Mouse (Mus musculus) stomach, embryonic 14.5 days (tissue): ENCODE results near the gene Eri3. TPM values are rescaled to one million over a fixed set of nuclear protein-coding genes. Genes with fewer than 3 reads are reported as not detected.

Experiments used
- ATAC-seq: fragments of 200-750 bp; cut with Nextera tagmentation; 2 replicates; pipeline ENCODE4 v1.8.0; 2017; ENCODE audit warnings: low read depth, moderate TSS enrichment; ENCODE audit not compliant: insufficient number of reproducible peaks, insufficient read depth, low FRiP score
- H3K27ac ChIP-seq: fragments of 300-500 bp; sonication (generic); 2 replicates; pipeline ENCODE4 v1.5.1; 2014; ENCODE audit warnings: mild to moderate bottlenecking, low read length, moderate library complexity, mixed read lengths
- H3K27me3 ChIP-seq: fragments of 300-500 bp; sonication (generic); 2 replicates; pipeline ENCODE4 v1.6.1; 2014; ENCODE audit warnings: low read length, control low read depth, mixed read lengths; ENCODE audit not compliant: control insufficient read depth, insufficient read depth
- H3K36me3 ChIP-seq: fragments of 300-500 bp; sonication (generic); 2 replicates; pipeline ENCODE4 v1.6.1; 2014; ENCODE audit warnings: mild to moderate bottlenecking, control low read depth, low read length, moderate library complexity, mixed read lengths; ENCODE audit not compliant: control insufficient read depth, insufficient read depth
- H3K4me1 ChIP-seq: fragments of 300-500 bp; sonication (generic); 2 replicates; pipeline ENCODE4 v1.6.1; 2014; ENCODE audit warnings: low read length, control low read depth, mixed read lengths; ENCODE audit not compliant: control insufficient read depth, insufficient read depth
- H3K4me2 ChIP-seq: fragments of 300-500 bp; sonication (generic); replicated peaks from 2 replicates; pipeline ENCODE4 v1.6.1; 2014; ENCODE audit warnings: low read depth, low read length, control low read depth
- H3K4me3 ChIP-seq: fragments of 300-500 bp; sonication (generic); 2 replicates; pipeline ENCODE4 v1.5.1; 2014; ENCODE audit warnings: low read depth, low read length, control low read depth
- H3K9ac ChIP-seq: fragments of 300-500 bp; sonication (generic); replicated peaks from 2 replicates; pipeline ENCODE4 v1.6.1; 2014; ENCODE audit warnings: low read depth, mild to moderate bottlenecking, control low read depth, low read length, moderate library complexity, mixed read lengths
- H3K9me3 ChIP-seq: fragments of 300-500 bp; sonication (generic); 2 replicates; pipeline ENCODE4 v1.6.1; 2016; ENCODE audit warnings: low read depth, low read length, control low read depth; ENCODE audit not compliant: control insufficient read depth
- WGBS: fragments of 180-500 bp; shearing (Covaris S2); extraction: QIAGEN DNeasy Blood & Tissue Kit; methylation state at CpG from one replicate; pipeline ENCODE4 v1.1.7; 2014; 5-methylcytosine and 5-hydroxymethylcytosine counted together
- polyA plus RNA-seq: library from polyadenylated mRNA; unstranded; fragments of >200 nt; fragmentation: Nextera tagmentation; extraction: Ambion mirVana; gene quantifications from 2 replicates; pipeline ENCODE4 v1.2.1, GENCODE M21; 2014

Eri3 gene
- polyA plus RNA-seq, result 143 and 176 TPM in 2 replicates

DNA sequence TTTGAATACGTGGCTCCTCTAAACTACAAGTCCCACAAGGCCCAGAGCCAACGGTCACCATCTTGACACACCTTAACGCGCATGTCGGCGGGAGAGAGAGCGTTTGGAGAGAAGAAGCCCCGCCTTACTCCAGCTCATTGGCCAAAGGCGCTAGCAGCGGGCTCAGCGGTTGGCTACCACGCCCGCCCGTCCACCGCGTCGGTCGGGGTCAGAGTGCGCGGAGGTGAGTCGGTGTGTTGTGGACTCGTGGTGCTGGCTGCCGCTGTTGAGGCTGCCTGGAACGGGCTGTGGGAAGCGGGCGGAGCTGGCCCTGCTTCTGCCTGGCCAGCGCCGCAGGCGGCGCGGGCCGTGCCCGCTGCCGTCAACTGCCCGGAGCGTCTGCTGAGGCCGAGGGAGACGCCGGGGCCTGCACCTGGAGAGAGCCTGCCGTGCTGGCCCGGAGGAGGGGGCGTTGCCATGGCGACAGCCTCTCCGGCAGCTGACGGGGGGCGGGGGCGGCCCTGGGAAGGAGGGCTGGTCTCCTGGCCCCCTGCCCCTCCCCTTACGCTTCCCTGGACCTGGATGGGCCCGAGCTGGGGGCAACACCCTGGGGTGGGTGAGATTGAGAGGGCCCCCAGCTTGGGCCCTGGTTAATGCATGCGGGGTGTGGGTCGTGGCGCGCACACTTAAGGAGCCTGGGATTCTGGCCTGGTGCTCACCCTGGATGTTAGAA is at the start of gene Eri3:
Gene Eri3 (plus strand): TSS at position 226 of the 712 bp plus-strand sequence.
- WGBS, result under 1% methylated on average over 52 of the region's 53 CpGs
- Histone ChIP-seq H3K4me2 (peak within 1 kb of the TSS; percentile 75), H3K27ac (peak within 1 kb of the TSS; percentile 69; the same call in 1 of the 2 replicates), H3K4me1 (peaks cover 14% of the 10 kb centered on the region), H3K4me3 (peak within 1 kb of the TSS; percentile 73), H3K9me3 (no peaks in the 10 kb centered on the region), H3K36me3 (no peaks in the 10 kb centered on the region), H3K9ac (peak within 1 kb of the TSS; percentile 81), H3K27me3 (no peaks in the 10 kb centered on the region)
- ATAC-seq, result peak; percentile 99

DNA sequence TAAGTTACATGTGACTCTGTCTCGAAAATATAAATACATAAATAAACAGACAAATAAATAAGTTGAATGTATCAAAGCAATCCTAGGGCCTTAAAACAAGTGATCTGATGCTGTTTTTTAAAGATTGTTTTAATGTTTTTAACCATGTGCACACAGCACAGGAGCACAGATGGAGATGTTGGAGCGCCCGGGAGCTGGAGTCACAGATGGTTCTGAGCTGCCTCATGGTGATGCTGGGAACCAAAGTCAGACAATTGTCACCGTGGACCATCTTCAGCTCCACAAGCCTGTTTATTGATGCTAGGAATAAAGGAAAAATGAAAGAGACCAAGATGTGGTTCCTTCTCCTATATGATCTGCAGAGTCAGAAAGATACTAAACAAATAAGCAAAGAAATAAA is 31.9 kb upstream of the Eri3 start:
- Histone ChIP-seq H3K4me3 (no peak overlapping the region), H3K36me3 (no peaks in the 10 kb centered on the region), H3K9ac (no peak overlapping the region), H3K27me3 (no peaks in the 10 kb centered on the region), H3K4me2 (no peak overlapping the region), H3K9me3 (no peaks in the 10 kb centered on the region), H3K4me1 (no peaks in the 10 kb centered on the region), H3K27ac (no peak overlapping the region)
- 94% methylated on average over 4 of the region's 4 CpGs for WGBS
- ATAC-seq, result no peak

DNA sequence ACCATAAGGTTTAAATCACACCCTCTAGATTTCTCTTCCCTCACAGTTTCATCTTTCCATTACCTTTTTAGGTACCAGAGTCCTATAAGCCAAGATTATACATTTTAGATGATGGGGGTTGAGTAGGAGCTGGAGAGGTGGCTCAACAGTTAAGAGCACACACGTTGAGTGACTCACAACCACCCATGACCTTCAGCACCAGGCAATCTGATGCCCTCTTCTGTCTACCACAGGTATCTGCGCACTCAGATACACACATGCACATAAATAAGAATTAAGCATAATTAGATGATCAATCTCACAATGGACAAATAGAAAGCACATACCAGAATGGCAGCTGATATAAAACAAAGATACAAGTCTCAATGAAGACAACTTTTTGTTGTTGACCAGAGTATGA is 28.8 kb upstream of the Eri3 start:
- ATAC-seq, result no peak

DNA sequence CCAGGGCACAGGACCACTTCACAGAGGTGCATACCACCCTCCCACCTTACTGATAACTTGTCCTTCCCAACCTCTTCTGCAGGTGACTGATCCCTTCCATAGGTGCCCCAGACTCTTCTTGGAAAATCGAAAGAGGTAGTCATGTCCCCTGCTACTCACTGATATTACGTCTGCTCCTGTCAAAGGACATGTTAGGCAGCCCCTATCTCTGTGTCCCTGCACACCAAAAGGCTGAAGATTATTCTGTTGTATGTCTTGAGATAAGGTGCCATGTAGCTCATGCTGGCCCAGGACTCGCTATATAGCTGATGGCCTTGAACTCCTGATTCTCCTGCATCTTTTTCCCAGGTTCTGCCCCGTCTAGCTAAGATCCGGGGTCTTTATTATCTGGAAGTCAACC is 24.2 kb upstream of the Eri3 start:
- Histone ChIP-seq H3K4me3 (no peak overlapping the region), H3K27ac (no peak overlapping the region)
- ATAC-seq, result no peak

More for the DNA sequence above, 28.8 kb upstream of the Eri3 start:
- Histone ChIP-seq H3K4me1 (no peaks in the 10 kb centered on the region), H3K4me3 (no peak overlapping the region), H3K9ac (no peak overlapping the region), H3K9me3 (no peaks in the 10 kb centered on the region), H3K27me3 (no peaks in the 10 kb centered on the region), H3K27ac (no peak overlapping the region), H3K36me3 (no peaks in the 10 kb centered on the region), H3K4me2 (no peak overlapping the region)
- 72% methylated on average over 2 of the region's 2 CpGs for WGBS

DNA sequence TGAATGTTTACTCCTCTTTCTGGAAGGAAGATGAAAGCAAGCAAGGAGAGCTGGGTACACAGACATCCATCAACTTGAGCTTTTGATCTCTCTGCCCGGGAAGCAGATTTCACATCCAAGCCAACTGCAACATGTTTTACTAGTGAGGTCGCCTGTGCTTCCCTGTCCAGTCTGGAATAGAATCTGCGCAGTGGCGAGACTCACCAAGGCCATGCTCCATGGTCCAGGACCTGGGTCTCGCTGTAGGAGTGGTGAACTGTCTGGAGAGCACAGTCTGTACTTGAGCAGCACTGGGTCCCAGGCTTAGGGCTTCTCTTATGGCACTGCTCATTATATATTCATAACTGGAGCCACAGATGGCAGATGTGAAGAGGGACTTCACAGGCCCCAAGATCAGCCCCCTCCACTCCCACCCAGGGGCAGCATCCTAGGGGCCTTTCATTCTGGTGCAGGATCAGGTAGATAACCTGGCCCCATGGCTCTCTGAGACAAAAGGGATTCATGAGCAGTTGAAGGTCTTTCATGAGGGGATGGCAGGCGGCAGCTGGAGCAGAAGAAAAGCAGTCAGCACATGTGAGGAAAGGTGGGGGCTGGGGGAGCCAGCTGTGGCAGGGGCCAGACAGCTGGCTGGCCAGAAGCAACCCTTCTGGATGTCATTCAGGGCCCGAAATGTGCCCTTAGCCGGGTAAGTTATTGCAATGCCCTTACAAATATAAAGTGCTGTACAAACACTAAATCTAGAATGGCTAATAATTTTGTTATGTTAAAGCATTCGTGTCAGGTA is 22.9 kb upstream of the Eri3 start:
- Histone ChIP-seq H3K27me3 (no peaks in the 10 kb centered on the region), H3K4me2 (no peak overlapping the region), H3K27ac (no peak overlapping the region), H3K9ac (no peak overlapping the region), H3K4me3 (no peak overlapping the region), H3K9me3 (no peaks in the 10 kb centered on the region), H3K36me3 (no peaks in the 10 kb centered on the region), H3K4me1 (0 out of 2 replicates have a peak, but pooled peaks cover 3% of the 10 kb centered on the region)
- 47% methylated on average over 9 of the region's 9 CpGs for WGBS
- ATAC-seq, result no peak

More for the DNA sequence above, 24.2 kb upstream of the Eri3 start:
- 92% methylated on average over 5 of the region's 5 CpGs for WGBS
- H3K4me1 ChIP-seq, result 0 out of 2 replicates have a peak, but pooled peaks cover 3% of the 10 kb centered on the region
- no peak overlapping the region for H3K4me2 ChIP-seq
- no peaks in the 10 kb centered on the region for H3K9me3 ChIP-seq
- no peaks in the 10 kb centered on the region for H3K27me3 ChIP-seq
- H3K36me3 ChIP-seq, result no peaks in the 10 kb centered on the region
- H3K9ac ChIP-seq, result no peak overlapping the region

DNA sequence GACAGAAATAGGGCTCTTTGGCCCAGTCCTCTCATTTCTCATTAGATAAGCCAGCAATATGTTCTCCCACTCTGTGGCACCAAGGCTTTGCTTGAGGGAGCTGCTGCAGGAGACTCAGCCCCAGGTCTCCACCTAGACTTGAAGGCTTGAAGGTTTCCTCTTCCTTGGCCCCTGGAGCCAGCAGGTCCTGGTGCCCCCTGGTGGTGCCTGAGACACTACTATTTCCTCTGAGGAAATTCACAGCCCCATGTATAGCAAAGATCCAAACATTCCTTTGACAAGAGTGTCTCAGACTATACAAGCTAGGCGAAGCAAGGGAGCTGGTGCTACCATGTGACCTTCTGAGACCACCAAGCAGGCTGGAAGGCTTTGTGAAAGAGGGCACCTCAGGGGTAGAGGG is 22.2 kb upstream of the Eri3 start:
- H3K4me1 ChIP-seq, result 0 out of 2 replicates have a peak, but pooled peaks cover 3% of the 10 kb centered on the region
- ATAC-seq, result peak; percentile 58; the same call in 1 of the 2 replicates
- no peak overlapping the region for H3K9ac ChIP-seq
- H3K4me3 ChIP-seq, result no peak overlapping the region
- H3K9me3 ChIP-seq, result no peaks in the 10 kb centered on the region
- H3K27me3 ChIP-seq, result no peaks in the 10 kb centered on the region
- whole genome bisulfite sequencing, result 15% methylated on average over 1 of the region's 1 CpGs
- H3K4me2 ChIP-seq, result no peak overlapping the region
- H3K36me3 ChIP-seq, result no peaks in the 10 kb centered on the region
- no peak overlapping the region for H3K27ac ChIP-seq

DNA sequence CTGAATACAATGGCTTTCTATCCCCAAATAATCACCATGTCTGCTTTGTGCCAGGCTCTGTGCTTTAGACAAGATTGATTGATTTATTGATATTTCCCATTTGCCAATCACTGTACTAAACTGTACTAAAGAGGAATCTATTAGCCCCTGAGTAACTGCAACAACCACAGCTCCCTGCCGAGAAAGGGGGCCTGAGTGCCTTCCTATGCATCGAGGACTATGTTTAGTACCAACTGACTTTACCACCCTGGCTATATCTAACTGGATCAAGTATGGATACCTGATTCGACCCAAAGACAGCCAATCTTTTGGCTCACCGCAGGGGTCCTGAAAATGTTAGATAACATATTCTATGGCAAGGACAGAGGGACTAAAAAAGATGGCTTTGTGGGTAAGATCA is 20.3 kb upstream of the Eri3 start:
- 0 out of 2 replicates have a peak, but pooled peaks cover 3% of the 10 kb centered on the region for H3K4me1 ChIP-seq
- WGBS, result 83% methylated on average over 4 of the region's 4 CpGs
- no peaks in the 10 kb centered on the region for H3K36me3 ChIP-seq
- H3K9ac ChIP-seq, result no peak overlapping the region
- no peak for ATAC-seq
- H3K27ac ChIP-seq, result no peak overlapping the region
- no peak overlapping the region for H3K4me2 ChIP-seq
- no peak overlapping the region for H3K4me3 ChIP-seq
- H3K27me3 ChIP-seq, result no peaks in the 10 kb centered on the region
- H3K9me3 ChIP-seq, result no peaks in the 10 kb centered on the region

DNA sequence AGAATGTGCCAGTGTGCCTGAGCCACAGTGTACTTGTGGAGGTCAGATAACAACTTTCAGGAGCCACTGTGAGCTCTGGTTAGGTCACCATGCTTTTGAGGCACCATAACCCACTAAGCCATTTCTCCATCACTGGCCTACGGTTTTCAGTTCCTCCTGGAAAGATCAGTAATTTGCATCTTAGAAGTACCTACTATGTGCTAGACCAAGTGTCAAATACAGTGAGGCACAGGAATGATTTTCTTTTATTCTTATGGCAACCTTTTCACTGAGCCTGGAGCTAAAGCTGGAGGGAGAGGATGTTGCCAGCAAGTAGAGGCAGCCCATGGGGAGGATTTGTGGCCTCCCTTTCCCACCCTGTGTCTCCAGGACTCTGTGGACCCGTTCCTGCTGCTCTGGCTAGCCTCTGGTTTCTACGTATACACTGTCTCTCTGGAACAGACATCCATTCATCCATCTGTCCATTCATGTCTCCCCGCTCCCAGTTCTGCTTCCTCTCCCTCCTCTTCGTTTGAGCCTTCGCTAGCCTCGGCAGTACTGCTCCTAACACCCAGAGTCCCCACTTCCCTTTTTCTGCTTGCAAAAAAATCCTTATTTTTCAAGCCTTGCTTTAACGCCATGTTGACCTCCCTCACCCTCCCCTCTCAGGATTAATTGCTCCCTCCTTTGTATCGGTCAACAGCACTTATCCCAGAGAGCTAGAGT is 14.5 kb upstream of the Eri3 start:
- Histone ChIP-seq H3K4me3 (no peak overlapping the region), H3K9me3 (no peaks in the 10 kb centered on the region), H3K4me2 (no peak overlapping the region), H3K4me1 (no peaks in the 10 kb centered on the region), H3K27ac (no peak overlapping the region), H3K27me3 (no peaks in the 10 kb centered on the region), H3K36me3 (no peaks in the 10 kb centered on the region), H3K9ac (no peak overlapping the region)
- no peak for ATAC-seq
- WGBS, result 51% methylated on average over 9 of the region's 9 CpGs
